Mouse (Mus musculus): ENCODE data around the gene Hoxd4.

DNA sequence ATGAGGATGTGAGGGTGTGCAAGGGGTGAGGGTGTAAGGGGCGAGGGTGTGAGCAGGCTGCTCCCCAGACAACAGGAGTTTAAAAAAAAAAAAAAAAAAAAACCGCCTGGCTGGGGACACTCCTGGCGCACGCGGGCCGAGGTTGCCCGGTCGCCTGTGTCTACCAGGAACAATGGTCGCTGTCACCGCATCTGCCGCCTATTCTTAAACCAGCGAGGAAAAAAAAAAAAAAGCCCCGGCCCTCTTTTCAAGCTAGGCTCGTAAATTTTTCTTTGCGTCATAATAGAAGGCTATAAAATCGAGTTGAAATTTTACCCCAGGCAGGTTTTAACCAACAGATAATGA, 21.6 kb downstream of the Hoxd4 start:
- TF ChIP-seq CTCF (IDR thresholded peaks at IDR 0.05; ENCODE audit: low read depth, low read length) (no peak), POLR2AphosphoS5 (IDR thresholded peaks at IDR 0.05; ENCODE audit: insufficient replicate concordance, low read depth, low read length) (no peak), TAL1 (conservative IDR thresholded peaks at IDR 0.05; ENCODE audit: low read depth, low read length) (no peak), GATA2 (IDR thresholded peaks at IDR 0.05; ENCODE audit: borderline replicate concordance, low read depth, low read length) (no peak), GATA1 (IDR thresholded peaks at IDR 0.05; ENCODE audit: borderline replicate concordance, low read length) (no peak)
